Mouse (Mus musculus): Measurements from ENCODE around the gene Sis.
A peak's percentile ranks its signal among the peaks of the same experiment; 100 is the strongest.

Sis gene

DNA sequence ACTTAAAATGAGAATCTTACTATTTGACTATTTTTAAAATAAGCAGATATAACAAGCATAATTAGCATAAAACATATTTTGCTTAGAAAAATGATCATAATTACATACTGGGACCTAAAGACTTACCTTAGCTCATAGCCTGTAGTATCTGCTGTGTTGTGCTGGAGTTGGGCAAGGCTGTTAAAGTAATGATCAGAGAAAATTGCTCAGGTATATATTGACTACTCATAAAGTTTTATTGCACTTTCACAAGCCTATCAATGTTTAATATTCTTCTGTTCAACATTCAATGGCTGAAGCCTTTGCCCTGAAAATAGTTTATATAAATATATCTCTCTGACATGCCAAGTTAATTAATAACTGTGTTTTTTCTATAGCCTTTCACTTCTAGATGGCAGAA, at the start of gene Sis:
Gene Sis (minus strand): TSS at position 189 of the 400 bp plus-strand sequence.
- no peak for DNase-seq (ENCODE audit: low read depth, low spot score)

- no peak for DNase-seq (ENCODE audit: low read depth, low spot score)
Measured at GRCm38 (mm10) chr3:73006045-73006444, 38.4 kb upstream of the Sis start.

- DNase-seq (ENCODE audit: low read depth, low spot score), result no peak
Measured at GRCm38 (mm10) chr3:73002933-73003696, 35.5 kb upstream of the Sis start.

GRCm38 (mm10) chr3:72997517-72997916, 29.9 kb upstream of the Sis start:
- no peak for DNase-seq (ENCODE audit: low read depth, low spot score)

DNA sequence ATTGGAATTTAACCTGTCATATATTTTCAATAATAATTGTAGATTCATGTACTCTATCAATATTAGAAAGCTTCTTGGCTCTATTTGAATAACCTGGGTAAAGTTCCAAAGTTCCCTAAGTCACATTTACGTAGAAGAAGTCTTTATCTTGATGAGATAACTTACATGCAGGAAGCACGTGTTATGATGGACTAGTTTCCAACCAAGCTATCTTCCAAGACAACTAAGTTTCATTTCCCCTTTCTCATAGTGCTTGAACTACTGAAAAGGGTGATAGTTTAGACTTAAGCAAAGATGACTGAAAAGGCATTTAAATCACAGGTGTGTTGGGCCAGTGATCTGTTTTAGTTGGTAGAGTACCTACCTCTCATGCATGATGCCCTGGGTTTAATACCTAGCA, 23.3 kb upstream of the Sis start:
- DNase-seq (ENCODE audit: low read depth, low spot score), result no peak

DNA sequence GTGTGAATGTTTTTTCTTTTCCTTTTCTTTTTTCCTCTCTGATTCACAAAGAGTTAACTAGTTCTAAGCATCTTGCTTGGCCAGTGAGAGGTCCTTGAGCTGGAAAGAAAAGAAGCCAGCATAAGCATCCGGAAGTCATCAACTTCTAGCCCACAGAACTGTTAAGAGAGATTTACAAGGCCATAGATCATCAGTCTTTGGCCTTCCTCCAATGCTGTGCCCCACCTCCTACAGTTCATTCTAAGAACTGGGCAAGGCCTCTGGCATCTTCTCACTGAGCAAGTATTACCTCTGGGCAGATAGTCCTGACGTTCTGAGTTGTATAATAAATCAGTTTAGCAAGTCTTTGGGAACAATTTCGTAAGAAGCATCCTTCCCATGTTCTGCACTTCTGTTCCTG, 8.9 kb upstream of the Sis start:
- no peak for DNase-seq (ENCODE audit: low read depth, low spot score)

GRCm38 (mm10) chr3:72918919-72919526, 48.6 kb downstream of the Sis start:
- no peak for DNase-seq (ENCODE audit: low read depth, low spot score)

GRCm38 (mm10) chr3:72882501-72882900, 85.2 kb downstream of the Sis start:
- DNase-seq (ENCODE audit: low read depth, low spot score), result no peak

DNA sequence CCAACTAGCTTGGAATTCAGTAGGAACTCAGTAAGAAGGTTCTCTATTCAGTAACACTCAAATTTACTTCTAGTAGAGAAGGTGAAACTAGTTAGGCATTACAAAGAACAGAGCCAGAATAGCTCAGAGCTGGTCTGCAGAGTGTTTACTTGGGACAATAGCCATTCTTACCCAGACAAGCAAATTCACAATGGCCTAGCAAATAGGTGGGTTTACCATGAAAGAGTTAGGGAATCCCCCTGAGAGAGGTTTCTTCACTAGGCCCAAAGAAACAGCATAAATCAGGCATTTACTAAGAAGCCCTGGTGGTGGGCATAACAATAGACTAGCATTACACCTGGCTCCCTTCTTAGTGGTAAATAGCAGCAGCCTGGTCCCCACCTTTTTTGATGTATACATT, 99.5 kb downstream of the Sis start:
- no peak for DNase-seq (ENCODE audit: low read depth, low spot score)

- DNase-seq (ENCODE audit: low read depth, low spot score), result no peak
Measured at GRCm38 (mm10) chr3:72858738-72859137, 108.9 kb downstream of the Sis start.

DNA sequence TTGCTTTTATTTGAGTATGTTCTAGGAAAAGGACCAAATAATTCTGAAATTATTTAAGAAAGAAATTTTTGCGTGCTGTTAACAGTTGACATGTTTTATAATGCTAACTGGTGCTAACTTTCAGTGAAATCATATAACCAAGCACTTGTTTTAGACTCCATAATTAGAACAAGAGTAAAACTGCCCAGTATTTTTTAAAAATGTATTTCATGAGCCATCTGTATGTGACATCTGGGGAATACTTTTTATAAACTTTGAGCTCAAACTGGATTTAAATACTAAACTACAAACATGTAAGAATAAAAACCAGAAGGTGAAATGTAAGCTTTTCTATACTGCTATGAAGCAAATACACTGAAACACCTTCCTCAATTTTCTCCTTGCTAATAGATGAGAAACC, 112.3 kb downstream of the Sis start:
- peak; percentile 44 for DNase-seq (ENCODE audit: low read depth, low spot score)

- no peak for DNase-seq (ENCODE audit: low read depth, low spot score)
Measured at GRCm38 (mm10) chr3:72840641-72841040, 127.0 kb downstream of the Sis start.

Data from brain, adult 2 months (tissue).